Mouse (Mus musculus) intestine, embryonic 15.5 days (tissue): ENCODE results near the gene Ptpn13. TPM values are rescaled to one million over a fixed set of nuclear protein-coding genes. Genes with fewer than 3 reads are reported as not detected.
A peak's percentile ranks its signal among the peaks of the same experiment; 100 is the strongest.

Experiments
- ATAC-seq: fragments of 200-750 bp; cut with Nextera tagmentation; 2 replicates; pipeline ENCODE4 v1.8.0; 2017; ENCODE audit warnings: moderate TSS enrichment, moderate library complexity
- H3K27ac ChIP-seq: fragments of 300-500 bp; sonication (generic); 2 replicates; pipeline ENCODE4 v1.5.1; 2015; ENCODE audit warnings: mild to moderate bottlenecking, inconsistent platforms
- H3K27me3 ChIP-seq: fragments of 300-500 bp; sonication (generic); replicated peaks from 2 replicates; pipeline ENCODE4 v1.6.1; 2015; ENCODE audit warnings: inconsistent platforms
- H3K36me3 ChIP-seq: fragments of 300-500 bp; sonication (generic); 2 replicates; pipeline ENCODE4 v1.6.1; 2015; ENCODE audit warnings: inconsistent platforms
- H3K4me1 ChIP-seq: fragments of 300-500 bp; sonication (generic); replicated peaks from 2 replicates; pipeline ENCODE4 v1.6.1; 2015; ENCODE audit warnings: inconsistent platforms
- H3K4me2 ChIP-seq: fragments of 300-500 bp; sonication (generic); replicated peaks from 2 replicates; pipeline ENCODE4 v1.6.1; 2015; ENCODE audit warnings: mild to moderate bottlenecking, inconsistent platforms
- H3K4me3 ChIP-seq: fragments of 300-500 bp; sonication (generic); replicated peaks from 2 replicates; pipeline ENCODE4 v1.5.1; 2015; ENCODE audit warnings: inconsistent platforms
- H3K9ac ChIP-seq: fragments of 300-500 bp; sonication (generic); 2 replicates; pipeline ENCODE4 v1.6.1; 2015; ENCODE audit warnings: inconsistent platforms
- H3K9me3 ChIP-seq: fragments of 300-500 bp; sonication (generic); 2 replicates; pipeline ENCODE4 v1.6.1; 2016; ENCODE audit warnings: inconsistent platforms
- WGBS: fragments of 180-500 bp; shearing (Covaris S2); methylation state at CpG from one replicate; pipeline ENCODE4 v1.1.7; 2015; 5-methylcytosine and 5-hydroxymethylcytosine counted together
- polyA plus RNA-seq: library from polyadenylated mRNA; unstranded; fragments of >200 nt; fragmentation: Nextera tagmentation; extraction: Ambion mirVana; gene quantifications from 2 replicates; pipeline ENCODE4 v1.2.1, GENCODE M21; 2015

Ptpn13 gene
- polyA plus RNA-seq, 1 experiment from 2014 or later = 5.5 TPM

GRCm38 (mm10) chr5:103447806-103448416 lies 22.9 kb downstream of the Ptpn13 start:
- H3K9ac ChIP-seq = no peak overlapping the region
- H3K4me3 ChIP-seq = no peak overlapping the region
- H3K27me3 ChIP-seq = no peaks in the 10 kb centered on the region
- no peaks in the 10 kb centered on the region for H3K36me3 ChIP-seq
- WGBS = 83% methylated on average over 17 of the region's 17 CpGs
- no peak overlapping the region for H3K27ac ChIP-seq
- no peaks in the 10 kb centered on the region for H3K4me1 ChIP-seq
- ATAC-seq = no peak
- H3K4me2 ChIP-seq = no peak overlapping the region
- H3K9me3 ChIP-seq = no peaks in the 10 kb centered on the region

- Histone ChIP-seq H3K4me2 (no peak overlapping the region), H3K9me3 (no peaks in the 10 kb centered on the region), H3K36me3 (no peaks in the 10 kb centered on the region), H3K27me3 (no peaks in the 10 kb centered on the region), H3K4me3 (no peak overlapping the region), H3K9ac (no peak overlapping the region), H3K27ac (no peak overlapping the region), H3K4me1 (no peaks in the 10 kb centered on the region)
- 74% methylated on average over 1 of the region's 1 CpGs for WGBS
- no peak for ATAC-seq
Measured at GRCm38 (mm10) chr5:103448470-103448869, 23.5 kb downstream of the Ptpn13 start.

GRCm38 (mm10) chr5:103450663-103451062 lies 25.7 kb downstream of the Ptpn13 start:
- H3K27ac ChIP-seq = no peak overlapping the region
- no peak for ATAC-seq
- H3K9me3 ChIP-seq = no peaks in the 10 kb centered on the region
- H3K36me3 ChIP-seq = no peaks in the 10 kb centered on the region
- no peaks in the 10 kb centered on the region for H3K4me1 ChIP-seq
- H3K4me2 ChIP-seq = no peak overlapping the region
- WGBS = 89% methylated on average over 1 of the region's 1 CpGs
- H3K4me3 ChIP-seq = no peak overlapping the region
- no peaks in the 10 kb centered on the region for H3K27me3 ChIP-seq
- H3K9ac ChIP-seq = no peak overlapping the region

GRCm38 (mm10) chr5:103453361-103454140 lies 28.6 kb downstream of the Ptpn13 start:
- H3K36me3 ChIP-seq = no peaks in the 10 kb centered on the region
- no peaks in the 10 kb centered on the region for H3K27me3 ChIP-seq
- no peak for ATAC-seq
- 0 out of 2 replicates have a peak, but pooled peaks cover under 1% of the 10 kb centered on the region for H3K4me1 ChIP-seq
- H3K27ac ChIP-seq = no peak overlapping the region
- WGBS = 78% methylated on average over 14 of the region's 14 CpGs
- no peak overlapping the region for H3K9ac ChIP-seq
- no peaks in the 10 kb centered on the region for H3K9me3 ChIP-seq
- no peak overlapping the region for H3K4me2 ChIP-seq
- no peak overlapping the region for H3K4me3 ChIP-seq

GRCm38 (mm10) chr5:103456794-103457193 lies 31.8 kb downstream of the Ptpn13 start:
- no peak overlapping the region for H3K4me3 ChIP-seq
- 85% methylated on average over 1 of the region's 1 CpGs for WGBS
- H3K27ac ChIP-seq = no peak overlapping the region
- 0 out of 2 replicates have a peak, but pooled peaks cover 4% of the 10 kb centered on the region for H3K4me1 ChIP-seq
- no peaks in the 10 kb centered on the region for H3K9me3 ChIP-seq
- no peak overlapping the region for H3K4me2 ChIP-seq
- no peak for ATAC-seq
- H3K9ac ChIP-seq = no peak overlapping the region
- H3K36me3 ChIP-seq = no peaks in the 10 kb centered on the region
- H3K27me3 ChIP-seq = no peaks in the 10 kb centered on the region

GRCm38 (mm10) chr5:103458411-103458810 lies 33.4 kb downstream of the Ptpn13 start:
- no peak overlapping the region for H3K4me3 ChIP-seq
- H3K9ac ChIP-seq = no peak overlapping the region
- H3K27me3 ChIP-seq = no peaks in the 10 kb centered on the region
- H3K9me3 ChIP-seq = no peaks in the 10 kb centered on the region
- no peak overlapping the region for H3K4me2 ChIP-seq
- no peak for ATAC-seq
- no peak overlapping the region for H3K27ac ChIP-seq
- WGBS = 59% methylated on average over 8 of the region's 8 CpGs
- no peaks in the 10 kb centered on the region for H3K36me3 ChIP-seq
- H3K4me1 ChIP-seq = 0 out of 2 replicates have a peak, but pooled peaks cover 4% of the 10 kb centered on the region

- Histone ChIP-seq H3K9me3 (no peaks in the 10 kb centered on the region), H3K4me2 (no peak overlapping the region), H3K27me3 (no peaks in the 10 kb centered on the region), H3K27ac (no peak overlapping the region), H3K36me3 (no peaks in the 10 kb centered on the region), H3K9ac (no peak overlapping the region), H3K4me3 (no peak overlapping the region), H3K4me1 (0 out of 2 replicates have a peak, but pooled peaks cover 4% of the 10 kb centered on the region)
- WGBS = 68% methylated on average over 8 of the region's 8 CpGs
- peak; percentile 80 for ATAC-seq
Measured at GRCm38 (mm10) chr5:103458959-103459675, 34.1 kb downstream of the Ptpn13 start.

- Histone ChIP-seq H3K4me3 (no peak overlapping the region), H3K4me2 (no peak overlapping the region)
- 58% methylated on average over 6 of the region's 6 CpGs for WGBS
Measured at GRCm38 (mm10) chr5:103460903-103461302, 35.9 kb downstream of the Ptpn13 start.

GRCm38 (mm10) chr5:103463661-103464219 lies 38.7 kb downstream of the Ptpn13 start:
- H3K9ac ChIP-seq = no peak overlapping the region
- H3K4me1 ChIP-seq = 0 out of 2 replicates have a peak, but pooled peaks cover 2% of the 10 kb centered on the region
- H3K4me2 ChIP-seq = no peak overlapping the region
- ATAC-seq = no peak
- no peak overlapping the region for H3K27ac ChIP-seq
- WGBS = 75% methylated on average over 10 of the region's 10 CpGs
- no peaks in the 10 kb centered on the region for H3K27me3 ChIP-seq
- H3K36me3 ChIP-seq = no peaks in the 10 kb centered on the region
- H3K4me3 ChIP-seq = no peak overlapping the region
- no peaks in the 10 kb centered on the region for H3K9me3 ChIP-seq

More at GRCm38 (mm10) chr5:103460903-103461302, 35.9 kb downstream of the Ptpn13 start:
- Histone ChIP-seq H3K27me3 (no peaks in the 10 kb centered on the region), H3K9ac (no peak overlapping the region), H3K36me3 (no peaks in the 10 kb centered on the region), H3K4me1 (0 out of 2 replicates have a peak, but pooled peaks cover 4% of the 10 kb centered on the region), H3K27ac (no peak overlapping the region), H3K9me3 (no peaks in the 10 kb centered on the region)
- no peak for ATAC-seq

- no peak overlapping the region for H3K9ac ChIP-seq
- ATAC-seq = 0 out of 2 replicates have a peak, but pooled peaks have one; percentile 53
- no peaks in the 10 kb centered on the region for H3K4me1 ChIP-seq
- no peaks in the 10 kb centered on the region for H3K36me3 ChIP-seq
- no peak overlapping the region for H3K4me2 ChIP-seq
- no peak overlapping the region for H3K27ac ChIP-seq
- no peaks in the 10 kb centered on the region for H3K27me3 ChIP-seq
- 72% methylated on average over 4 of the region's 4 CpGs for WGBS
- no peak overlapping the region for H3K4me3 ChIP-seq
- H3K9me3 ChIP-seq = no peaks in the 10 kb centered on the region
Measured at GRCm38 (mm10) chr5:103464329-103464728, 39.3 kb downstream of the Ptpn13 start.

GRCm38 (mm10) chr5:103464771-103465170 lies 39.8 kb downstream of the Ptpn13 start:
- H3K9me3 ChIP-seq = no peaks in the 10 kb centered on the region
- no peaks in the 10 kb centered on the region for H3K36me3 ChIP-seq
- ATAC-seq = peak; percentile 77
- H3K9ac ChIP-seq = no peak overlapping the region
- 62% methylated on average over 10 of the region's 10 CpGs for WGBS
- no peaks in the 10 kb centered on the region for H3K27me3 ChIP-seq
- no peak overlapping the region for H3K27ac ChIP-seq
- H3K4me2 ChIP-seq = no peak overlapping the region
- H3K4me3 ChIP-seq = no peak overlapping the region
- H3K4me1 ChIP-seq = no peaks in the 10 kb centered on the region

GRCm38 (mm10) chr5:103472670-103473069 lies 47.7 kb downstream of the Ptpn13 start:
- Histone ChIP-seq H3K4me3 (no peak overlapping the region), H3K36me3 (no peaks in the 10 kb centered on the region), H3K9ac (no peak overlapping the region), H3K4me1 (no peaks in the 10 kb centered on the region), H3K27me3 (no peaks in the 10 kb centered on the region), H3K27ac (no peak overlapping the region), H3K9me3 (no peaks in the 10 kb centered on the region), H3K4me2 (no peak overlapping the region)
- WGBS = 73% methylated on average over 5 of the region's 5 CpGs
- no peak for ATAC-seq
